Mouse (Mus musculus): Measurements from ENCODE around the gene Cpox. TPM values are rescaled to one million over a fixed set of nuclear protein-coding genes. Genes with fewer than 3 reads are reported as not detected.

Cpox gene
- total RNA-seq, 2 experiments from 2014 or later: 19.7 to 20.5 TPM

GRCm38 (mm10) chr16:58728176-58728671, 58.1 kb downstream of the Cpox start:
- DNase-seq: no peak
- intact Hi-C loops (cut with DNase I): no loop called here

DNA sequence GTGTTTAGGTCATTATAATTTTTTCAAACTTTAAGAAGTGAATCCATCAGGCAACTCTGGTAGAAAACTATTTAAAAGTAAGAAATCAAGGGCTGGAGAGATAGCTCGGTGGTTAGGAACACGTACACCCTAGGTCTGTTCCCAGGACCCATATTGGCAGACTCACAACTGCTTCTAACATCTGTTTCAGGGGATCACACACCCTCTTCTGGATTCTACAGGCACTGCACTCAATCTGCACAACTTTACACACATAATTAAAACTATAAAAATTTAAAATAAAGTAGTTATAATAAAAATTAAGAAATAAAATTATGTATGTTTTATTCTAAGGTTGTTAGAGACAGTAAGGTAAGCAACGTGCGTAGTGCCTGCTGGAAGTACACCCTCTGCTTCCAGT, 68.1 kb downstream of the Cpox start:
- no peak for DNase-seq
- intact Hi-C loops (cut with DNase I): no loop called here

DNA sequence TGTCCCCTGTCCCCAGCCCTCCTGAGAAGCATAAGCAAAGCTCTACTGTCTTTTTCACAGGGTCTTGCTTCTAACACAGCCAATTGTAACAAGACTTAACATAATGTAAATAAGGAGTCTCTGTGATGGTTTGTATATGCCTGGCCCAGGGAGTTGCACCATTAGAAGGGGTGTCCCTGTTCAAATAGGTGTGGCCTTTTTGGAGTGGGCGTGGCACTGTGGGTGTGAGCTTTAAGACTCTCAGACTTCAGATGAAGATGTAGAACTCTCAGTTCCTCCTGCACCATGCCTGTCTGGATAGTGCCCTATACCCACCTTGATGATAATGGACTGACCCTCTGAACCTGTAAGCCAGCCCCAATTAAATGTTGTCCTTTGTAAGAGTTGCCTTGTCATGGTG, 68.7 kb downstream of the Cpox start:
- intact Hi-C loops (cut with DNase I): no loop called here
- DNase-seq: no peak

DNA sequence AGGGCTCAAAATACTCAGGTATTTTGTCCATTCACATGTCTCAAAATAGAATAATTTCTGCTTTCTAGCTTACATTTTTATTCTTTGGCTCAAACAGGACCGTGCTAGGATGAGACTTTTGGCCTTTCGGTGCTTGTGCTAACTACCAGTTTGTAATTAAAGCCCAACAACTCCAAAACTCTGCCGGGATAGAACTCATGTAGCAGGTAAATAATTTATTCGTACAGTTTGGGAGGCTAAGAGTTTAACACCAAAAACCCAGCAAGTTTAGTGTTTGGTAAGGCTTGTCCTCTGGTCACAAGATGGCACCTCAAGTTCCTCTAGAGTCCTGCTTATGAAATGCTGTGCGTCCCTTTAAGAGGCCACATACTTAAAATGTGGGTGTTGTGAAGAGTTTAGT, 70.7 kb downstream of the Cpox start:
- intact Hi-C loops (cut with DNase I): no loop called here
- DNase-seq: no peak

- intact Hi-C loops (cut with DNase I): no loop called here
- no peak for DNase-seq
Measured at GRCm38 (mm10) chr16:58746715-58747114, 76.6 kb downstream of the Cpox start.

DNA sequence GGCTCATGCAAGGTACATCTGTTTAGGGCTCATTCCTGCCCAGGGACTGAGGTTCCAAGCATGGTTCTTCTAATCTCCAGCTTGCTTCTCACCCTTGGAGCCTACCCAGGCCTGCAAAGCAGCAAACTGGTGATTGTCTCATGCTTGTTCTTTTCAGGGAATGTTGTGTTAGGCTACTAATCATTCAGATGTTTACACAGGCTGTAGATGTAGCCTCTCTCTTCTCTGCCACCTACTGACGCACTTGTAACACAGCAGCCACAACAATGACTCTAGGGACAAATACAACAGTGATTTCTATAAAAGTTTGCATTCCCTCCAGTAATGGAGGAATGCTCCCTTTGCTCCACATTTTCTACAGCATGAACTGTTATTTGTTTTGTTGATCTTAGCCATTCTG, 81.2 kb downstream of the Cpox start:
- DNase-seq: no peak
- intact Hi-C loops (cut with DNase I): no loop called here

DNA sequence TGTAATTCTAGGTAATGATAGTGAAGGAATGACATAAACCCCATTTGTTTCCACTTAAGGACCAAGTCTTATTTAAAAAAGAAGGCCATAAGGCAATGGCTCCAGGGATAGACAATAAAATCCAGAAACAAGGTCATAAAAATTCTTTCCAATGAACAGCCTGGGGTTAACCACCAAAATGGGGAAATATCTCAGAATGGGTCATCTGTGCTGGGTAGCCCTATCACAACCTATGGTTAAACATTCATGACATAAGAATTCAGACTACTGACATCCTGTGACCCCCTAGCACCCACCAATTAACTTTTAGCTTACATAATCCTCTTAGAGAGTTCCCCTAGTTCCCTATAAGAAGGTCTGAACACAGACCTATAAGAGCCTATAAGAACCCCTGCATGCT, 86.1 kb downstream of the Cpox start:
- intact Hi-C loops (cut with DNase I): no loop called here
- DNase-seq: no peak

- no peak for DNase-seq
- intact Hi-C loops (cut with DNase I): no loop called here
Measured at GRCm38 (mm10) chr16:58763076-58763475, 93.0 kb downstream of the Cpox start, which contains the start of gene Olfr172. TSS of gene Olfr172 (minus strand) at chr16:58763176.

Small RNAs within 50 kb of the gene (microRNA-seq; reads per million reads assigned to microRNA genes)
- not detected for gene Gm27564

Other genes starting within 250 kb of the Cpox start
- gene St3gal6, start 146.0 kb upstream of the Cpox start, total RNA-seq (2021): 10 to 100 TPM; 12.6 to 14.4 TPM
- gene Gm813, start 53.3 kb upstream of the Cpox start, total RNA-seq (2021): not detected
- not detected for gene E330017A01Rik, start 31.6 kb upstream of the Cpox start, total RNA-seq (2021)
- gene Gpr15, start 48.8 kb downstream of the Cpox start, total RNA-seq (2021): not detected
- gene Cldnd1, start 57.6 kb downstream of the Cpox start, total RNA-seq (2021): 100 to 1,000 TPM in 1 of 2 experiments, 10 to 100 TPM in 1; 93.9 to 111 TPM
- not detected for gene Olfr172, start 92.9 kb downstream of the Cpox start, total RNA-seq (2021)
- not detected for gene Olfr173, start 130.0 kb downstream of the Cpox start, total RNA-seq (2021)
- gene Olfr175-ps1, start 156.5 kb downstream of the Cpox start, total RNA-seq (2021): not detected
- gene Olfr177, start 204.5 kb downstream of the Cpox start, total RNA-seq (2021): not detected
- not detected for gene Olfr178, start 221.8 kb downstream of the Cpox start, total RNA-seq (2021)